Mouse (Mus musculus): ENCODE data around the gene Bcorl1. TPM values are rescaled to one million over a fixed set of nuclear protein-coding genes. Genes with fewer than 3 reads are reported as not detected.

Bcorl1 gene
- total RNA-seq, 2 experiments from 2014 or later, result 6.8 to 7.2 TPM

- intact Hi-C loops (cut with DNase I), result loop anchor here (5.0 kb wide), 1 partner anchor 101 kb away; no protein-coding TSS in a partner anchor
- peak; percentile 24 to 39 for DNase-seq
These were observed 42.5 kb downstream of the Bcorl1 start for GRCm38 (mm10) chrX:48383643-48384042.

- intact Hi-C loops (cut with DNase I), result no loop called here
- DNase-seq, result no peak
These were observed 44.8 kb downstream of the Bcorl1 start for GRCm38 (mm10) chrX:48385927-48386326.

GRCm38 (mm10) chrX:48389380-48389779 is 48.2 kb downstream of the Bcorl1 start:
- intact Hi-C loops (cut with DNase I), result no loop called here
- no peak for DNase-seq

- intact Hi-C loops (cut with DNase I), result loop anchor here (5.0 kb wide), 1 partner anchor 128 kb away; no protein-coding TSS in a partner anchor
These were observed 58.8 kb downstream of the Bcorl1 start for GRCm38 (mm10) chrX:48399994-48400393.

GRCm38 (mm10) chrX:48405141-48405540 is 64.0 kb downstream of the Bcorl1 start:
- peak in 1 of 2 experiments; percentile 23 for DNase-seq
- intact Hi-C loops (cut with DNase I), result no loop called here

More at GRCm38 (mm10) chrX:48399994-48400393, 58.8 kb downstream of the Bcorl1 start:
- no peak for DNase-seq

GRCm38 (mm10) chrX:48409611-48410387 is 68.6 kb downstream of the Bcorl1 start:
- intact Hi-C loops (cut with DNase I), result loop anchor here (2.0 to 10.0 kb wide), 2 partner anchors 129 to 415 kb away; no protein-coding TSS in a partner anchor
- peak; percentile 77 to 83 for DNase-seq

- intact Hi-C loops (cut with DNase I), result loop anchor here (2.0 to 10.0 kb wide), 2 partner anchors 130 to 416 kb away; no protein-coding TSS in a partner anchor
- no peak for DNase-seq
These were observed 69.2 kb downstream of the Bcorl1 start for GRCm38 (mm10) chrX:48410388-48410776.

- intact Hi-C loops (cut with DNase I), result loop anchor here (10.0 kb wide), 1 partner anchor 418 kb away; no protein-coding TSS in a partner anchor
- no peak for DNase-seq
These were observed 71.5 kb downstream of the Bcorl1 start for GRCm38 (mm10) chrX:48412629-48413028.

GRCm38 (mm10) chrX:48414291-48414690 is 73.1 kb downstream of the Bcorl1 start:
- DNase-seq, result no peak
- intact Hi-C loops (cut with DNase I), result loop anchor here (10.0 kb wide), 1 partner anchor 419 kb away; no protein-coding TSS in a partner anchor

- no peak for DNase-seq
- intact Hi-C loops (cut with DNase I), result loop anchor here (10.0 kb wide), 1 partner anchor 424 kb away; no protein-coding TSS in a partner anchor
These were observed 77.3 kb downstream of the Bcorl1 start for GRCm38 (mm10) chrX:48418417-48418816.

GRCm38 (mm10) chrX:48422986-48423385 is 81.8 kb downstream of the Bcorl1 start:
- intact Hi-C loops (cut with DNase I), result loop anchor here (2.0 to 5.0 kb wide), 2 partner anchors 40 to 109 kb away; partner anchors contain the start of gene Elf4
- peak; percentile 55 to 63 for DNase-seq

- DNase-seq, result no peak
- intact Hi-C loops (cut with DNase I), result loop anchor here (2.0 to 5.0 kb wide), 2 partner anchors 39 to 109 kb away; partner anchors contain the start of gene Elf4
These were observed 82.5 kb downstream of the Bcorl1 start for GRCm38 (mm10) chrX:48423671-48424070.

- intact Hi-C loops (cut with DNase I), result loop anchor here (5.0 kb wide), 1 partner anchor 108 kb away; no protein-coding TSS in a partner anchor
- DNase-seq, result no peak
These were observed 83.4 kb downstream of the Bcorl1 start for GRCm38 (mm10) chrX:48424583-48424982.

GRCm38 (mm10) chrX:48425280-48425679 is 84.1 kb downstream of the Bcorl1 start:
- intact Hi-C loops (cut with DNase I), result no loop called here
- DNase-seq, result no peak

GRCm38 (mm10) chrX:48428241-48428640 is 87.1 kb downstream of the Bcorl1 start:
- intact Hi-C loops (cut with DNase I), result no loop called here
- no peak for DNase-seq

GRCm38 (mm10) chrX:48428642-48429041 is 87.5 kb downstream of the Bcorl1 start:
- DNase-seq, result no peak
- intact Hi-C loops (cut with DNase I), result no loop called here

- no peak for DNase-seq
- intact Hi-C loops (cut with DNase I), result no loop called here
These were observed 87.9 kb downstream of the Bcorl1 start for GRCm38 (mm10) chrX:48429100-48429499.

- no peak for DNase-seq
- intact Hi-C loops (cut with DNase I), result no loop called here
These were observed 88.4 kb downstream of the Bcorl1 start for GRCm38 (mm10) chrX:48429538-48429937.

GRCm38 (mm10) chrX:48432599-48433526 is 91.7 kb downstream of the Bcorl1 start:
- intact Hi-C loops (cut with DNase I), result no loop called here
- DNase-seq, result no peak

GRCm38 (mm10) chrX:48433527-48433899 is 92.4 kb downstream of the Bcorl1 start:
- DNase-seq, result no peak
- intact Hi-C loops (cut with DNase I), result no loop called here
